Mouse (Mus musculus): ENCODE measurements around the gene 2900011O08Rik. TPM values are rescaled to one million over a fixed set of nuclear protein-coding genes. Genes with fewer than 3 reads are reported as not detected.

The 2900011O08Rik gene
- polyA plus RNA-seq, 1 experiment, result 0.38 TPM

DNA sequence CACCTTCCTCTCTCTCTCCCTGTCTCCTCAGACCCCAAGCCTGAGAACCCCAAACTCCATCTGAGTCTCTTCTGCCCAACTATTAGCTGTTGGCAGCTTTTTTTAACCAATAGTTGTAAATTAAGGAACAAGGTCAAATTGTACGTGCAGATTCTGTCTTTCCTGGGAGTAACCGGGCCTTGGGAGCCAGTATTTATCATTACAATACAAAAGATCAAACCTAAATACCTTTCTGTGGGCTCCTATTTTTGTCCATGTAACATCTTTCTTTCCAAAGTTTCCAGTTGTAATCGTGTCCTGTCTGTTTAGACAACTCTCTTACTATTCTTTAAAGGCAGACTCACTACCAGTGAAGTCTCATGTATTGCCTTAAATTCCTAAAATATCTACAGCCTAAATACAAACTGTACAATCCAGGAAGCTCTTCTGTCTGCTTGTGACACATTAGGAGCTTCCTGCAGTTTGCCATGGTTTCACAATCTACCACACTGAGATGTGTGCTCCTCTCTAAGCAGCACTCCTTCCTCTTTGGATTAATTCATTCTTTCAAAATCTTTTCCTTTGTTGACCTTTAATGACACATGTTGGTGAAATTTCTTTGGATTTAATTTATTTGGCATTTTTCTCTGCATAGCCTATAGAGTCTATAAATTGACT lies 34.9 kb downstream of the 2900011O08Rik start:
- no peaks in the 10 kb centered on the region for H3K4me1 ChIP-seq (replicated peaks; ENCODE audit: control insufficient read depth, insufficient read depth, low read length)
- WGBS, result 86% methylated on average over 3 of the region's 3 CpGs
- H3K36me3 ChIP-seq (ENCODE audit: control insufficient read depth, insufficient read depth, low read length), result no peaks in the 10 kb centered on the region
- no peaks in the 10 kb centered on the region for H3K27me3 ChIP-seq (ENCODE audit: control insufficient read depth, insufficient read depth, low read length)
- no peak overlapping the region for H3K27ac ChIP-seq (ENCODE audit: control insufficient read depth, insufficient read depth, low read length)
- H3K4me3 ChIP-seq (ENCODE audit: control insufficient read depth, insufficient read depth, low read length), result no peak overlapping the region
- TF ChIP-seq POLR2A (IDR thresholded peaks at IDR 0.05; ENCODE audit: control insufficient read depth, extremely low read depth, insufficient read depth, low read length, poor library complexity) (no peak), CTCF (IDR thresholded peaks at IDR 0.05; ENCODE audit: borderline replicate concordance, control insufficient read depth, extremely low read depth, insufficient read depth, low read length, poor library complexity) (no peak)
- no peak for DNase-seq

DNA sequence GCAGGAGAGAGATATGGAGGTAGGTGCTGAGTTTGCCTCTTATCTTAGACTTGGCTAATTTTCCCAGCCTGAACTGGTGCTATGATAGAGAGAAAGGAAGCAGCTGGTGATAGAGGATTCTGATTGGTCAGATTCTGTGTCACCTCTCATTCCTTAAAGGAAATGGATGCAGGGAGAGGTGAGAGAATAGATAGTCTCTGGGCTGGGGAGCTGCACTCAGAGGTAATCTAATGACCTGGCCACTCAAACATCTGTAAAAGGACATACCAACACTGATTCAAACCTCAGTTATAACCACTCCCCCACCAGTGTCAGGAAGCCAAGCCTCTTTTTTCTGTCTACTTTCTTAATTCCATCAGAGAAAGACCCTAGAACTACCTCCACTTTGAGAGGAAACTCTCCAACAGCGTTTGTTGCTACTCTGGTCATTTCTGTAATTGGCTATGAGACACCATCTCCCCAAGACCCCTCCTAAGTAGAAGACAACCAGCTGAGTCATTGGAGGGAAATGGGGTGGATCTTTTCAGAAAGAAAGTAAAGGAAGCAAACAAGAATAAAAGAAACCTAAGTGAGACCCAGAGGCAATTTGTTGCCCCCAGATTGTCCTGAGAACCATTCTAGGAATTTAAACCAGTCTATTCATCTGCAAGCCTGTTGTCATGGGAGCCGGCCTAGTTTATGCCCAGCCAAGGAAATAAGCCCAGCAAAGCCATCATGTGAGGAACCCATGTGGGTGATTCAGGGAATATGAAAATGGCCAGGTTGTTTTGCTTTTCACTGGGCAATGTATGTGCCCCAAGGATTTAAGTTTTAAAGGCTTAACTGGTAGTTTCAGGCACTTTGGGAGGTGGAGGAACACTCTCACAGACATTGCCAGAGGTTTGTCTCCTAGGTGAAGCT lies 38.9 kb downstream of the 2900011O08Rik start:
- no peak for TF ChIP-seq POLR2A (IDR thresholded peaks at IDR 0.05; ENCODE audit: control insufficient read depth, extremely low read depth, insufficient read depth, low read length, poor library complexity)
- no peak for TF ChIP-seq CTCF (IDR thresholded peaks at IDR 0.05; ENCODE audit: borderline replicate concordance, control insufficient read depth, extremely low read depth, insufficient read depth, low read length, poor library complexity)
- Histone ChIP-seq H3K36me3 (ENCODE audit: control insufficient read depth, insufficient read depth, low read length) (no peaks in the 10 kb centered on the region), H3K27me3 (ENCODE audit: control insufficient read depth, insufficient read depth, low read length) (no peaks in the 10 kb centered on the region), H3K4me1 (replicated peaks; ENCODE audit: control insufficient read depth, insufficient read depth, low read length) (no peaks in the 10 kb centered on the region), H3K27ac (ENCODE audit: control insufficient read depth, insufficient read depth, low read length) (no peak overlapping the region), H3K4me3 (ENCODE audit: control insufficient read depth, insufficient read depth, low read length) (no peak overlapping the region)
- WGBS, result 83% methylated on average over 2 of the region's 2 CpGs
- no peak for DNase-seq

DNA sequence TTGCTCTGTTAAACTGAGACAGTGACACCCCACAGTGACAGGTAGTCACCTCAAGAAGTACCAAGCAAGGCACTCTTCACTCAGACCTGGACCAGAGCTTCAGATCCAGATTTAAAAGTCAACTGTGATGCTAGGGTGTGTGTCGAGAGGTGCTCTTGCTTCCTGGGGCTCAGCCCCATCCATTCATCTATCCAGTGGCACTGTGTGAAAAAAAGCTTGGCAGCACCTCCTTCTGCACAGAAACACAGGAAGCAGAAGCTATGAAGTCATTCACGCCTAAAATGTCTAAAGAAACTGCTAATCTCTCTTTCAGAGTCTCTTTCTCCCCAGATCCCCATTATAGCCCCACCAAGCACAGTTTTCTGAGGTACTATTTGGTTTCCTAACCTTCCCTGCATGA lies 42.7 kb downstream of the 2900011O08Rik start:
- H3K4me1 ChIP-seq (replicated peaks; ENCODE audit: control insufficient read depth, insufficient read depth, low read length), result no peaks in the 10 kb centered on the region
- no peaks in the 10 kb centered on the region for H3K36me3 ChIP-seq (ENCODE audit: control insufficient read depth, insufficient read depth, low read length)
- H3K27ac ChIP-seq (ENCODE audit: control insufficient read depth, insufficient read depth, low read length), result no peak overlapping the region
- no peaks in the 10 kb centered on the region for H3K27me3 ChIP-seq (ENCODE audit: control insufficient read depth, insufficient read depth, low read length)
- no peak for TF ChIP-seq POLR2A (IDR thresholded peaks at IDR 0.05; ENCODE audit: control insufficient read depth, extremely low read depth, insufficient read depth, low read length, poor library complexity)
- DNase-seq, result no peak
- H3K4me3 ChIP-seq (ENCODE audit: control insufficient read depth, insufficient read depth, low read length), result no peak overlapping the region
- WGBS, result 46% methylated on average over 2 of the region's 2 CpGs

DNA sequence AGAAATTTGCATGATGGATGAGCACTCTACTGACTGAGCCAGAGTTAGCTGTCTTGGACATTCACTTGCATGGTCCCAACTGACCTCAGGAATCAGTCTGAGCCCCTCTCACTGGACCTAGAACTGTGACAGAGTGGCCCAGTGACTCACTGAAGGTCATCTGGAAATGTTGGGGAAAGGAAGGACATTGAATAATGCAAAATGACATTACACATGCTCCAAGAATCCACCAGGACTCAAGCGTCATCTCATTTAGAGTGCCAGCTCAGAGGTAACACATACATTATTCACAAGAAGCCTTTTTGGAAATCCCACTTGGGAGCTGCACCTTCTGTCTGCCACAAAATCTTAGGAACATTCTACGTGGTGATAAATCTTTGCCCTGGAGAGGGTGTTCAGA lies 43.4 kb downstream of the 2900011O08Rik start:
- 92% methylated on average over 2 of the region's 2 CpGs for WGBS
- no peak overlapping the region for H3K27ac ChIP-seq (ENCODE audit: control insufficient read depth, insufficient read depth, low read length)
- no peak overlapping the region for H3K4me3 ChIP-seq (ENCODE audit: control insufficient read depth, insufficient read depth, low read length)
- H3K36me3 ChIP-seq (ENCODE audit: control insufficient read depth, insufficient read depth, low read length), result no peaks in the 10 kb centered on the region
- no peak for DNase-seq
- H3K4me1 ChIP-seq (replicated peaks; ENCODE audit: control insufficient read depth, insufficient read depth, low read length), result no peaks in the 10 kb centered on the region
- no peak for TF ChIP-seq CTCF (IDR thresholded peaks at IDR 0.05; ENCODE audit: borderline replicate concordance, control insufficient read depth, extremely low read depth, insufficient read depth, low read length, poor library complexity)
- TF ChIP-seq POLR2A (IDR thresholded peaks at IDR 0.05; ENCODE audit: control insufficient read depth, extremely low read depth, insufficient read depth, low read length, poor library complexity), result no peak
- H3K27me3 ChIP-seq (ENCODE audit: control insufficient read depth, insufficient read depth, low read length), result no peaks in the 10 kb centered on the region

DNA sequence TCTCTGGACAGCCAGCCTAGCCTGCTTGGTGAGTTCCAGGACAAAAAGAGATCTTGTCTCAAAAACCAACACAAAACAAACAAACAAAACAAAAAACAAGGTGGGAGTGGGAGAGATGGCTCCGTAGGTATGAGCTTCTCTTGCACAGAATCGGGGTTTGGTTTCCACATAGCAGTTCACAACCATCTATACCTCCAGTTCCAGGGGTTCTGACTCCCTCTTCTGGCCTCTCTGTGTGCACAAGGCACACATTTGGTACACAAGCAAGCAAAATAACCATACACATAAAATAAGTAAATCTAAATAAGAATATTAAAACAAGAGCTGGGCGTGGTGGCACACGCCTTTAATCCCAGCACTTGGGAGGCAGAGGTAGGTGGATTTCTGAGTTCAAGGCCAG lies 44.2 kb downstream of the 2900011O08Rik start:
- H3K4me3 ChIP-seq (ENCODE audit: control insufficient read depth, insufficient read depth, low read length), result no peak overlapping the region
- no peak for DNase-seq
- H3K27ac ChIP-seq (ENCODE audit: control insufficient read depth, insufficient read depth, low read length), result no peak overlapping the region
- WGBS, result 81% methylated on average over 4 of the region's 4 CpGs
- H3K4me1 ChIP-seq (replicated peaks; ENCODE audit: control insufficient read depth, insufficient read depth, low read length), result no peaks in the 10 kb centered on the region
- no peaks in the 10 kb centered on the region for H3K36me3 ChIP-seq (ENCODE audit: control insufficient read depth, insufficient read depth, low read length)
- TF ChIP-seq POLR2A (IDR thresholded peaks at IDR 0.05; ENCODE audit: control insufficient read depth, extremely low read depth, insufficient read depth, low read length, poor library complexity) (no peak), CTCF (IDR thresholded peaks at IDR 0.05; ENCODE audit: borderline replicate concordance, control insufficient read depth, extremely low read depth, insufficient read depth, low read length, poor library complexity) (no peak)
- no peaks in the 10 kb centered on the region for H3K27me3 ChIP-seq (ENCODE audit: control insufficient read depth, insufficient read depth, low read length)

DNA sequence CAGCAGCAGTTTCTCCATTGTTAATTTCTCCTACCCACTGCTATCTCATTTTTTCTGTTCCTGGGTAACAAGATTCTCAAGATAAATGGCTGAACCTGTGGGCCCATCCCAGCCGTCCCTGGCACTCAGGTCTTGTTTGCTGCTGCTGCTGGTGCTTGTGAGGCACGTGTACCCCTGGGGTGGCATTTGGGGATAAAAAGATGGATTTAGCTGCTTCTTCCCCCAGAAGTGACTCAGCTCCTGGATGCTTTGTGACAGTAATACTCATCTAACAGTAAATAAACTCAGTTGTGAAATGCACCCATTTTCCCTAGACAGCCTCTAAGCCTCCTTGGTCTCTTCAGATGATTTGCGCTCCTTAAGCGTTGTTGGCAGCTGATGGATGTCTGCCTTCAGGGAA lies 46.7 kb downstream of the 2900011O08Rik start:
- Histone ChIP-seq H3K4me1 (replicated peaks; ENCODE audit: control insufficient read depth, insufficient read depth, low read length) (no peaks in the 10 kb centered on the region), H3K27me3 (ENCODE audit: control insufficient read depth, insufficient read depth, low read length) (no peaks in the 10 kb centered on the region), H3K36me3 (ENCODE audit: control insufficient read depth, insufficient read depth, low read length) (no peaks in the 10 kb centered on the region), H3K27ac (ENCODE audit: control insufficient read depth, insufficient read depth, low read length) (no peak overlapping the region), H3K4me3 (ENCODE audit: control insufficient read depth, insufficient read depth, low read length) (no peak overlapping the region)
- no peak for DNase-seq
- TF ChIP-seq CTCF (IDR thresholded peaks at IDR 0.05; ENCODE audit: borderline replicate concordance, control insufficient read depth, extremely low read depth, insufficient read depth, low read length, poor library complexity) (no peak), POLR2A (IDR thresholded peaks at IDR 0.05; ENCODE audit: control insufficient read depth, extremely low read depth, insufficient read depth, low read length, poor library complexity) (no peak)
- WGBS, result 86% methylated on average over 4 of the region's 4 CpGs
